In genomic region chrX:58155371-58156124, GRCm38 (mm10) we compare ENCODE assay signal across 10 mouse cellular contexts.
A peak's percentile ranks its signal among the peaks of the same experiment; 100 is the strongest.
DNase-seq lines count a peak whose midpoint lies in the region; ATAC-seq lines count a peak whose summit lies in the region.
"Had no signal": no experiment of that assay in that cellular context is flagged by ENCODE, and none has a peak within 500 bp of the region (broad histone marks: within the 10 kb centered on the region; RNA-seq: fewer than 3 reads in every experiment).

No protein-coding gene starts in this region.

- H3K4me3 ChIP-seq in heart, embryonic 11.5 days (ENCODE audit: low read depth, low read length), result no peak overlapping the region
- H3K4me3 ChIP-seq in hindbrain, embryonic 11.5 days (ENCODE audit: low read depth, low read length), result 0 out of 2 replicates have a peak overlapping the region, but pooled peaks have one; percentile 6
- H3K4me3 ChIP-seq in midbrain, embryonic 15.5 days, result peak overlapping the region; percentile 18; the same call in 1 of the 2 replicates

- no peaks in the 10 kb centered on the region for H3K36me3 ChIP-seq in heart, embryonic 11.5 days (ENCODE audit: control insufficient read depth, insufficient read depth, low read length)
- no peaks in the 10 kb centered on the region for H3K36me3 ChIP-seq in hindbrain, embryonic 11.5 days (ENCODE audit: control insufficient read depth, insufficient read depth, low read length)
- no peaks in the 10 kb centered on the region for H3K36me3 ChIP-seq in midbrain, embryonic 15.5 days (replicated peaks)

- H3K4me1 ChIP-seq in heart, embryonic 11.5 days (ENCODE audit: control insufficient read depth, insufficient read depth, low read length), result no peaks in the 10 kb centered on the region
- H3K4me1 ChIP-seq in hindbrain, embryonic 11.5 days (replicated peaks; ENCODE audit: control insufficient read depth, insufficient read depth, low read length), result no peaks in the 10 kb centered on the region
- H3K4me1 ChIP-seq in midbrain, embryonic 15.5 days, result peaks cover 7% of the 10 kb centered on the region; the same call in 1 of the 2 replicates

- peak overlapping the region; percentile 56 for H3K4me2 ChIP-seq in heart, embryonic 11.5 days
- peak overlapping the region; percentile 27 for H3K4me2 ChIP-seq in hindbrain, embryonic 11.5 days (replicated peaks; ENCODE audit: low read depth, low read length)
- peak overlapping the region; percentile 43 for H3K4me2 ChIP-seq in midbrain, embryonic 15.5 days

- no peak for DNase-seq in heart, postnatal 25 days (ENCODE audit: low spot score)
- DNase-seq in brain, adult 2 months (ENCODE audit: low read depth, low spot score), result peak; percentile 15
- DNase-seq in hindbrain, embryonic 11.5 days (ENCODE audit: low spot score), result peak; percentile 41
- DNase-seq in frontal cortex, postnatal 10 days (ENCODE audit: low spot score in 2 of 2), result no peak
- DNase-seq in right cerebral cortex, adult 2 months (ENCODE audit: low spot score in 2 of 2), result no peak
- DNase-seq in right cerebral cortex, adult 18-20 months, result no peak
- DNase-seq: B cell, adult 2 months; heart, adult 18-20 months had no signal

- WGBS in heart, embryonic 11.5 days (ENCODE audit: insufficient replicate concordance), result 20% methylated on average over 20 of the region's 20 CpGs
- WGBS in hindbrain, embryonic 11.5 days, result 21% methylated on average over 20 of the region's 20 CpGs
- 29% methylated on average over 20 of the region's 20 CpGs for WGBS in midbrain, embryonic 15.5 days

- no peaks in the 10 kb centered on the region for H3K9me3 ChIP-seq in heart, embryonic 11.5 days (replicated peaks; ENCODE audit: control insufficient read depth, low read length)
- no peaks in the 10 kb centered on the region for H3K9me3 ChIP-seq in hindbrain, embryonic 11.5 days (ENCODE audit: control insufficient read depth, low read length)
- H3K9me3 ChIP-seq in midbrain, embryonic 15.5 days, result no peaks in the 10 kb centered on the region

- ATAC-seq in heart, embryonic 11.5 days (replicated peaks; ENCODE audit: insufficient number of reproducible peaks, low FRiP score, low TSS enrichment), result no peak
- ATAC-seq in hindbrain, embryonic 11.5 days (ENCODE audit: low FRiP score), result peak; percentile 85
- ATAC-seq in midbrain, embryonic 15.5 days (replicated peaks), result peak; percentile 79

- H3K9ac ChIP-seq in heart, embryonic 11.5 days (ENCODE audit: low read depth, low read length), result no peak overlapping the region
- H3K9ac ChIP-seq in hindbrain, embryonic 11.5 days (ENCODE audit: low read depth, low read length), result no peak overlapping the region
- H3K9ac ChIP-seq in midbrain, embryonic 15.5 days, result no peak overlapping the region

- intact Hi-C loops in heart, postnatal 25 days (cut with DNase I), result no loop called here

- H3K27me3 ChIP-seq in heart, embryonic 11.5 days (ENCODE audit: control insufficient read depth, insufficient read depth, low read length), result no peaks in the 10 kb centered on the region
- H3K27me3 ChIP-seq in hindbrain, embryonic 11.5 days (ENCODE audit: control insufficient read depth, insufficient read depth, low read length), result no peaks in the 10 kb centered on the region
- no peaks in the 10 kb centered on the region for H3K27me3 ChIP-seq in midbrain, embryonic 15.5 days (replicated peaks)

- no peak overlapping the region for H3K27ac ChIP-seq in heart, embryonic 11.5 days (ENCODE audit: low read depth, low read length)
- H3K27ac ChIP-seq in hindbrain, embryonic 11.5 days (ENCODE audit: low read depth, low read length), result 0 out of 2 replicates have a peak overlapping the region, but pooled peaks have one; percentile 42
- peak overlapping the region; percentile 50; the same call in 1 of the 2 replicates for H3K27ac ChIP-seq in midbrain, embryonic 15.5 days

Comparison
In these comparisons a context has a peak if more than half of its experiments do, and no peak if none do; other contexts are left out.
1. DNase-seq: peak in brain, adult 2 months (single experiment) and hindbrain, embryonic 11.5 days (single experiment); none in heart, postnatal 25 days (single experiment), frontal cortex, postnatal 10 days (0 of 2), right cerebral cortex, adult 2 months (0 of 2) and right cerebral cortex, adult 18-20 months (single experiment).
2. Peak in every context shown above with its lines, with median percentiles within 50 percentile points of each other: H3K4me2 ChIP-seq.